Mouse (Mus musculus): ENCODE measurements around the gene 1700067K01Rik.

GRCm38 (mm10) chr8:83999057-83999705, 2.1 kb upstream of the 1700067K01Rik start:
- TF ChIP-seq CTCF (IDR thresholded peaks at IDR 0.05; ENCODE audit: insufficient read depth, low read length) (no peak), POLR2A (IDR thresholded peaks at IDR 0.05; ENCODE audit: borderline replicate concordance, extremely low read depth, low read depth, low read length) (no peak)

Measured in lung, adult 2 months (tissue).